Mouse (Mus musculus) c-Kit-positive CD71-positive TER-119-positive erythroid progenitor cells, embryonic 14.5 days (primary cell): ENCODE measurements around the gene Kctd13.
"Not testable (repeated sequence)": the region's sequence is repeated elsewhere in the genome, so short reads cannot be mapped to it uniquely, and the experiment has no call there.

Source experiments
- DNase-seq: peaks from one replicate; pipeline ENCODE4 v3.0.0-alpha.2; 2013; ENCODE audit warnings: low spot score

The Kctd13 gene

DNA sequence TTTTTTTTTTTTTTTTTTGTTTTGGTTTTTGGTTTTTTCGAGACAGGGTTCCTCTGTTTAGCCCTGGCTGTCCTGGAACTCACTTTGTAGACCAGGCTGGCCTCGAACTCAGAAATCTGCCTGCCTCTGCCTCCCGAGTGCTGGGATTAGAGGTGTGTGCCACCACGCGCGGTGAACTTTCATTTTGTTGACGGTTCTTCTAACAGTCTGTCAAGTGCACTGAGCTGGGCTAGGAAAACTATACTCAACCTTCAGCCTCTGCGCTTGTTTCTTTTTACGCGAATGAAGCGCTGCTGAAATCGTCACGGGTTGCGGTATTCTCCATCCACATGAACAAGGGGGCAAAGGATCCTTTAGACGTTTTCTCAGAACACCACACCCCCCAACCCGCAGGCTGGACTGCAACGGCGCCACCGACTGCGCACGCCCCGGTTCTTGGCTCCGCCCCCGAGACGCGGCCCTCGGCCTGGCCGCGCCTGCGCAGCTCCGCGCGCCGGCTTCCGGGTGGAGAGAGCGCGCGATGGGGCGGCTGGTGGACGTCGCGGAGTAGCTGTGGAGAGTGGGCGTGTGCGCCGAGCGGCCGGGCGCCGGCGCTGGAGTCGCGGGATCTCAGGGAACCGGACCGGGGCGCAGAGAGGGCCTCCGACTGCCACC lies at the start of gene Kctd13:
TSS of gene Kctd13 (plus strand) at position 496 of the 654 bp plus-strand sequence.
- peak; percentile 86 for DNase-seq

DNA sequence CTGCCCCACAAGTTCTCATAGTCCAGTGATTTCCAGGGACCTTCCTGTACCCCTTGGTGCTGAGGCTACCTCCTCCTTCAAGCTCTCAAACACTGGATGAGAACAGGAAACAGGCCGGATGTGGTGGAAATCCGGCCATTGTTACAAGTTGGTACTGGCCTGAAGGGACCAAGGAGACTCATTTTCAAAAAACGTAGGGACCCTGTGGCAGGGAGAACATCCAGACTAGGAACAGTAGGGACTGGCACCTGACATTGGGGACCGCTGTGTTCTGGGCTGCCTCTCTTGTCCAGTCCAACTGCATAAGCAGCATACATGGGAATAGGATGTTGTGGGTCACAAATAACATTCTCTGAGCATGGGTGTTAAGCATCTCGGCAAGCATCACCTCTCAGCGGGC lies 47.6 kb upstream of the Kctd13 start:
- no peak for DNase-seq

DNA sequence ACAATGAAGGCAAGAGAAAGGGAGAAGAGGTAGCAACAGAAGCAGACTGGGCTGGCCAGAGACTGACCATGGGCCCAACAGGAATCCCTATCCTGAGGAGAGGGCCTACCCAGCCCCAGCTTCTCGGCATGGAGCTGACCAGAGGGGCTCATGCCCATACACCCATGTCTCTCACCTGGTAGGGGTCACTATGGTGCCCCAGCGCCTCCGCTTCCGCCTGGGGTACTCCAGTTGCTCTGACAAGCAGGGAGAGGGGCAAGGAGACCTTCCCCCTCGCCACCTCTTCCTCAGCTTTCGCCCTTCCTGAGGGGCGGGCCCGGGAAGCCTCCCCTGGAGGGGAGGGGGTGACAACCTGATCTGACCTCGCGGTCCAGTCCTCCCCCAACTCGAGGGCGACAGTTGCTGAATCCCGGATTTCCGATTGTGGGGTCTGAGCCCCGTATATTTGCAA lies 44.9 kb upstream of the Kctd13 start:
- DNase-seq = no peak

DNA sequence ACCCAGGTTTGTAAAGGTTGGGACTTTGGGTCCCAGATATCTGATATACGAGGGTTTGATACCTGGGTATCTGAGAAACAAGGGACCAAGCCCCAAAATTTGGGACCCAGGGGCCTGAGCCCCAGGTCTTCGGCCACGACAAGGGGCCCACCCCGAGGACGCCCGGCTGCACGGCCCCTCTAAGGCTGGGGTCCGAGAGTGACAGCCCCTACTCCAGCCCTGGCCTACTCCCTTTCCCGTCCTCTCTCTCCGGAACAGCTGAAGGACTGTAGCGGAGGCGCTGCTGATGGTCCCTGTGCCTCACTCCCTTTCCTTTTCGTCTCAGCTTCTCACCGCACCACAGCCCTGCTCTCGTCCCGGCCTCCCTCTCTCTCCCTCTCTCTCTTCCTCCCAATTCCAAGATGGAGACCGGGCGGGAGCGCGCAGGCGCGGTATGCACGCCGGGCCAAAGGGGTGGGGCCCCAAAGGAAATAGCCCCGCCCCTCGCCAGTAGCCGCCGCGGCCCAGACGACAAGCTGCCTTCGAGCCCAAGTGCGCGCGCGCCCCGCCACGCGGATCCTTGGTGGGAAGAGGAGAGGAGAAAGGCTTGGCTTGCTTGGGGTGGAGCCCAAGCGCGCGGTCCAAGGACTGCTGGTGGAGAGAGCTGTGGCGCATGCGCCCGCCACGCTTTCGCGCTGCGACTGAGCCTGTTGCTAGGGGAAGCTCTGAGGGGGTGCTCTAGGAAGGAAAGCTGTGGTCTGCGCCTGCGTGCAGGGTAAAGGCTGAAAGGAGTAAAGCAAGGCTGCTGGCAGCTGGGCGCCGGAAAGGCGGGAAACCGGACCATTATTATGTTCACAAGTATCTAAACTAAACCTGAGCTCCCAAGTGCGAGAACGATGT lies 44.2 kb upstream of the Kctd13 start, which contains the start of gene Taok2:
TSS of gene Taok2 (minus strand) at position 418 of the 879 bp plus-strand sequence.
- peak; percentile 94 for DNase-seq

DNA sequence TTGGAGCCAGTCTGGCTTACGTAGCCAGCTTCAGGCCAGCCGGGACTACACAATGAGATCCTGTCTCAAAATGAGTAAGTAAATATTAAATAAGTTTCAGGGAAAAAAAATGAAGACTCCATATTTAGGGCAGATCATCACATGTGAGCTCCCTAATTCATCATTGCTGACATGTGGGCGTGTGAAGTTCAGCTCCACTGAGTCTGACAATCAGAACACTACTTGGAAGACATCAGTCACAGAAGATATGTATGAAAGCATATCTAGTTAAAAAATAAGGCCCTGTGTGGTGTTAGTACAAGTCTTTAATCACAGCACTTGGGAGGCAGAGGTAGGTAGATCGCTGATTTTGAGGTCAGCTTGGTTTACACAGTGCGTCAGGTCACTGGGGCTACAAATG lies 41.4 kb upstream of the Kctd13 start:
- DNase-seq = no peak

DNA sequence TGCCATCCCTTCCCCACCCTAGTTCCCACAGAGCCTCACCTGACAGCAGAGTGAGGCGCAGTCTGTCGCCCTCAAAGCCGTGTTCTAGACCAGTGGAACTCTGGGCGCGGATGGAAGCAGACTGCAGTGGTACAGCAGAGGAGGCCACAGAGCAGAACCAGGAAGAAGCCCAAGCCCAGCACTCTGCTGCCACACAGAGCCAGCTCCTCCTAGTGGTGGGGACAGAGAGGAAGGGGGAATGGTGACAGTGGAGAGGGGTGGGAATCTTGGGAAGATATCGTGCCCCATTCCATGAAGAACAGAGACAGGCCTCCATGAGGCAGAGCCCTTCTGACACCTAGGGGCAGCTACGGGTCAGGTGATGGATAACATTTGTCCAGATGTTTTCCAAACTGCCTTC lies 39.8 kb upstream of the Kctd13 start:
- DNase-seq = no peak

DNA sequence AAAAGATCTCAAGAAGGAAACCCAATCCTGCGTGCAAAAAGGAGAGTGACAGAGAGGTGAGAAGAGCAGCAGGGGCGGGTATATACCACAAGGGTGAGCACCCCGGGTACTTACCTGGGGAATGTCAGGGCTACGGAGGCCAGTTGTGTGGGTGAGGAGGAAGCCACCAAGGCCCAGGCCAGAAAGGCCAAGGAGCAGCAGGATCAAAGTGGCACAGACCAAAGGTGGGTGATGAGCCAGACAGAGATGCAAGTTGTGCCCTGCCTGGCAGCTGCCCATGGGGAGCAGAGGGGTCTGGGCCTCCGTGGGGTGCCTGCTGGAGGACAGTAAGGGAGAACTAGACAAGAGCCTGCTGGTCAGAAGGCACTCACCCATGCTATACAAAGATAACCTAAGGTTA lies 31.8 kb upstream of the Kctd13 start:
- DNase-seq = no peak

DNA sequence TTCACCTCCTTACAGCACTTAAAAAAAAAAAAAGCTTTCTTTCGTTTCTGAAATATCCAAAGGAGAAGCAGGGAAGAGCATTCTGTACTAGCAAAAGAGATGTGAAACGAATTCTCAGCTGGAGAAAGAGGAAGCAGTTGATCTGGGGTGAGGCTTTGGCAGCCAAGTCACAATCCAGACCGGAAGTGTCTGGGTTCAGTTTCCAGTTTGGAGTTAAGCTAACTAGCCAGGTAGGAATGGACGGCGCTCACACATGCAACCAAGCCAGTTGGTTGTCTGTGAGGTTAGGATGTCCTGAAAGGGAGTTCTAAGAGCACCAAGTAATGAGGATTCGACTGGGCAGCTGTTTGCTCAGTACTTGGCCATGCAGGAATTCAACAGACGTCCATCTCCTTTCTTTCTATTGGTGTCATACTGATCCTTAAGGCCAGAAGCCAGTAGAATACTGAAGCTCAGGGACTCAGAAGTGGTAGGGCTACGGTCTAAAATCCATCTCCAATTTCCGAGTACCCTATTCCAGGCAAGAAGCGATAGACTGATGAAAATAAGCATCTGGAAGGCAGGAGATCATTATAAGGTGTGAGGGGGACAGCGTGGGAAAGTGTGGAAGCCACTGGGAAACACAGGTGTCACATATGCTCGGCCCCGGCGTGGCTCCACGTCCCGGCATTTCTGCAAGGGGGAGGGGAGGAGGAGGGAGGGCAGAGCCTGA lies 31.1 kb upstream of the Kctd13 start:
- peak; percentile 45 for DNase-seq

DNA sequence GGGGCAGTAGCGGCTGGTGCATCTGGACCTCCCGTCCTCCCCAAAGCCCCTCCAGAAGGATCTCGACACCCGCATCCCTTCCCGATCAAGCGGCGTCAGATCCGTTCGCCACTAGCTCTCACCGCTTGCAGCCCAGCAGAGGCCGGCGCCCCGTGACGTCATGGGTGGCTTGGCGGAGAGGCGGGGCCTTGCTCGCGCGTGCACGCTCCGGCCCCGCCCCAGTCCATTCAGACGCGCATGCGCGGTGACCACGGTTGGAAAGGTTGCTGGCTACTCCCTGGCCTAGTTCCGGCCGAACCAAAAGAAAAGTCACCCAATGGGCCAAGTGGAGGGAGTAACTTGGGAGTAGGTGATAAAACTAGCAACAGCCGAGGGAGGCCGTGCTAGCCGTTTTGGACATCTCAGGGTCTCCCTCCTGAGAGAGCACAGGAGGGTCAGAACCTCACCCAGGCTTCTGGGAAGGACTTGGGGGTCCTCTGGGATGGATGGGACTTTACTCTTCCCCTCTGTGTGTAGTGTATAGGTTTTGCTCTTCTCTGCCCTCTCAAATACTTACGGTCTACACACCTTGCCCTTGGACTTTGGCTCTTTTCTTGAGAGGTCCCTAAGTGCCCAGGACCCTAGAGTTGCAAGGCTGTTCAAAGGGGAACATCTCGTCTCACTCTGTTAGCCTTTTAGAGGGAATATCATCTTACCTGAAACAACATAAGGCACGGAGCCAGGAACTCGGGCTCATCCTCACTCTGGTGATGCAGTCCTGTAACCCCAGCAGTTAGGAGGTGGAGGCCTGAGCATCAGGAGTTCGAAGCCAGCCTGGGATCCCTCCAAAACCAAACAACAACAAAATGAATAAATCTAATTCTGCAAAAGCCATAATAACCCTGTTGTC lies 30.3 kb upstream of the Kctd13 start:
- peak; percentile 91 for DNase-seq

DNA sequence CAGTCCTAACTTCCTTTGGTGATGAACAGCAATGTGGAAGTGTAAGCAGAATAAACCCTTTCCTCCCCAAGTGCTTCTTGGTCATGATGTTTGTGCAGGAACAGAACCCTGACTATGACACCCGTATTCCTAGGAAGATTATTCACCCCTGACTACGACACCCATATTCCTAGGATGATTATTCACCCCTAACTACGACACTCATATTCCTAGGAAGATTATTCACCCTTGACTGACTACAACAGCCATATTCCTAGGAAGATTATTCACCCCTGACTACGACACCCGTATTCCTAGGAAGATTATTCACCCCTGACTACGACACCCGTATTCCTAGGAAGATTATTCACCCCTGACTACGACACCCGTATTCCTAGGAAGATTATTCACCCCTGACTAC lies 28.9 kb upstream of the Kctd13 start:
- not testable (repeated sequence) for DNase-seq

DNA sequence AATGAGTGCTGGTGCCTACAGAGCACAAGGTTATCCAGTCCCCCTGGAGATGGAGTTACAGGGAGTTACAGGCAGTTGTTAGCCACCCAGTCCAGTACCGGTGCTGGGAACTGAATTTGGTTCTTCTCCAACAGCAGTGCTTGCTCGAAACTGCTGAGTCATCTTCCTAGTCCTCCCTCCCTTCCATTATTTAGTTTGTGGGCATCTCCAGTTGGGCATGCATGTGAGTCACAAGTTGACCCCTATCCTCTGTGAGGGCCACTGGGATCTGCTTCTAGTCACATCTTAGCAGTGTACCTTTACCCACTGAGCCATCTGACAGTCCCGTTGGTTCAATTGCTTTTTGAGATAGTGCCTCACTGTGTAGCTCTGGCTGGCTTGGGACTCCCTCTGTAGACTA lies 23.1 kb upstream of the Kctd13 start:
- DNase-seq = no peak

DNA sequence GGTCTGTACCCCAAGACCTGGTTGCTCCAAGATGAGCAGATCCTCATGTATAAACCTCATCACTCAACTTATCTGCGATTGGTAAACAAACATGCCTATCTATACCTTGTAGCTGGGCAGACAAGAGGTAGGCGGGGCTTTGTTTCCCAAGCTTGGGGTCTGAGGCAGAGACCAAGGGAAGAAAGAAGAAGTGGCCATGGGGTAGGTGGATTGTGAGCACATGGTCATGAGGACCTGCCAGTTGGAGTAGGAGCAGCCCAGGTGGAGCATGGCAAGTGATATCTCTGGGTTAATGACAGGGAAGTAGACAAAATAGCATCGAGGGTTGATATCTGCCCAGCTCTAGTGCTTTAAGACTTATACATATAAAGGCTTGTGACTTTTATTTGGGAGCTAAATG lies 13.8 kb upstream of the Kctd13 start:
- DNase-seq = no peak

DNA sequence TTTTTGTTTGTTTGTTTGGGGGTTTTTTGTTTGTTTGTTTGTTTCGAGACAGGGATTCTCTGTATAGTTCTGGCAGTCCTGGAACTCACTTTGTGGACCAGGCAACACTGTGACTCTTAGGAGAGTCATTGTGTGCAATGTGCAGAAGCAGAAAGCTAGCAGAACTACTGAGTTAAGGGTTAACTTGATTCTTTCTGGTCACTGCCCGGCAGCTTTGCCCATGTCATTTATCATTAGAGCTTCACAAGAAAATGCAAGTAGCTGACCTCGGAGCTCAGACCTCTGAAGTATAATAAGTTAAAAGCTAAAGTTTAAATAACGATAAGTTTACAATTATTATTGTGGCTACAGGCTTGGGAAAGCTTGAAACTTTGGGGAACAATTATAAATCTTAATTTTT lies 10.3 kb upstream of the Kctd13 start:
- not testable (repeated sequence) for DNase-seq

DNA sequence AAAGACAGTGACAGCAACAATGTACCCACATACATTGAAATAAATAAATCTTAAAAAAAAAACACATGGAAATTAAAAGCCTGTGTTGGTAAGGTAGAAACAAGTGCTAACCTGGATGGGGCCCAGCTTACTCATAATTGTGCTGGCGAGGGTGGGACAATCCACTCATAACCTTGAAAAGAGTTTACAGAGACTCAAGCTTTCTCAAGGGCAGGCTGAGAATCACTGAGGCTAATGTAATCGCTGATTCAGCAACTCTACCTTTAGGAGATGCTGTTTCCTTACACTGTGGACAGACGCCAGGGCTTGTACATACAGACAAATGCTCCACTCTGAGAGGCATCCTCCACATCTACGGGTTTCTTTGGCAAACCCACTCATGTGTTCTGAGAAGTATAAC lies 8.7 kb upstream of the Kctd13 start:
- DNase-seq = no peak

DNA sequence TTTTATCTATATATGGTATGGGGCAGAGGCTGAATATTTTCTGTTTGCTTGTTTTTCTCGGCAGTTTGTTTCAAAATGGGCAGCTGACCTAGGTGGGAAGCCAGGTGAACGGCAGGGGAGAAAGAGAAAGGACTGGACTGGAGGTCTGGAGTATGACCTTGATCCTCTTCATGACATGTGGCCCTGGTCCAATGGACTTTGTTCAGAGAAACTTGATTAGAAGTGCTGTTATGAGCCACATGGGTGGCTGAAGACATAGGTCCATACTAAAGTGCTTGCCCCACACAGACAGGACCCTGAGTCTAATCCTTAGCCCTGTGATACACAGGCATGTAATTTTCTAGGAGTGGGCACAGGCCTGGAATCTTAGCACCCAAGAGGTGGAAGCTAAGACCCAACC lies 7.1 kb upstream of the Kctd13 start:
- DNase-seq = no peak

DNA sequence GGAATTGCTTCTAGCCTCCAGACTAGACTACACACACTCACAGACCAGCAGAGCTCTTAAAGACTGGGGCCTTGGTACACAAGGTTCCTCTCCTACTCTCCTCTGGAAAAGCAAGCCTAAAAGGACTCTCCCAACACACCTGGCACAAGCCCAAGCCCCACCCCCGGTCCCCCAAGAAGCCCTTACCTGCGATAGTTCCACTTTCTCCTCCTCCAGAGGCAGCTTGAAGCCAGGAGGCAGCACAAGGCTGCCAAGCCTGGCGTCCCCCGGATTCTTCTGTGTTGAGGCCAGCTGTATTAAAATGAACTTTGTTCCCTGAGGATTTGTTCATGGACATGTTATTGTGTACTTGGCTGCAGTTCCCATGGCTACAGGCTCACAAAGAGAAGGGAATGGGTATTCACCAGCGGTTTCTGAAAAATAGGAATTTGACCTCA lies 6.0 kb upstream of the Kctd13 start, which contains the start of gene Tmem219:
TSS of gene Tmem219 (minus strand) at position 294 of the 437 bp plus-strand sequence.
- no peak for DNase-seq

DNA sequence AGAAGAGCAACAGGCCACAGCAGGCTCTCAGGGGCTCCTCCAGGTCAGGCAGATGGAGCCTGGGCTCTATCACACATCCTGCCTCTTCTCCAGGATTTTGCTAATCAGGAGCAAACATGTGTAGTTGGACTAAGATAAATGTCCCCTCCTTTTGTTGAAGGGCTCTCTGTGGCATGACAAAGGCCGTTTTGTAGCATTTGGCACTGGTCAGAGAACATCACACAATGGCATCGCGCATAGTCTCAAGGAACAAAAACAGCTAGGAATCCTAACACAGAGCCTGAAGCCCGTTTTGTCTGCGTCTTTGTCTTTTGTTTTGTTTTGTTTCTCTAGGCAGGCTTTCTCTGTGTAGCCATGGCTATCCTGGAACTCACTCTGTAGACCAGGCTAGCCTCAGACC lies 4.7 kb upstream of the Kctd13 start:
- DNase-seq = no peak

DNA sequence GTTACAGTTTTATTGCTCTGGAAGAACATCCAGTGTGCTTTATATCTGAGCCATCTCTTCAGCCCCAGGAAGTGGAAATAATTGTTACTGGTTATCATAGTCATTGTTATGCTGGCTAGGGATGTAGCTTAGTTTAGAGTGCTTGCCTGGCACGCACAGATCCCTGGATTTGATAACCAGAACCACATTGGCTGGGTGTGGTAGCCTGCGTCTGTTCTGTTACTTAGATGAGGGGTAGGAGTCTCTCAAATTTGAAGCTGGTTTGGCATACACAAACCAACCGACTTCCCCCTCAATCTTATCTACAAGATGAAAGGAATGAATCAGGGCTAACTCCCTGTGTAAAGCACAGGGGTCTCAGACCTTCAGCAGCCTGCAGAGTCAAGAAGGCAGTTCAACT lies 2.4 kb upstream of the Kctd13 start:
- DNase-seq = no peak

DNA sequence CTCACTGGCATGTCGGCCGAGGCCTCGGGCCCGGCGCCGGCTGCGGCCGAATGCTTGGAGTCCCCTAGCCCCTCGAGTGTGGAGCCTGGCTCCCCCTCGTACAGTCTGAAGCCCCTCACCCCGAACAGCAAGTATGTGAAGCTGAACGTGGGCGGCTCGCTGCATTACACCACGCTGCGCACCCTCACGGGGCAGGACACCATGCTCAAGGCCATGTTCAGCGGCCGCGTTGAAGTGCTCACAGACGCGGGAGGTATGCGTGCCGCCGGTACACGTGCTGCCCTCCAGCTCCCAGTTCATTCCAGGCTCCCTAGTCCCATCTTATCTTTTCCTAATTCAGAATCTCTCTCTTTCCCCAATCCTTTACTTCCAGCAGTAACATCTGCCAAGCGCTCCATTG lies 367 bp downstream of the Kctd13 start:
- DNase-seq = no peak

DNA sequence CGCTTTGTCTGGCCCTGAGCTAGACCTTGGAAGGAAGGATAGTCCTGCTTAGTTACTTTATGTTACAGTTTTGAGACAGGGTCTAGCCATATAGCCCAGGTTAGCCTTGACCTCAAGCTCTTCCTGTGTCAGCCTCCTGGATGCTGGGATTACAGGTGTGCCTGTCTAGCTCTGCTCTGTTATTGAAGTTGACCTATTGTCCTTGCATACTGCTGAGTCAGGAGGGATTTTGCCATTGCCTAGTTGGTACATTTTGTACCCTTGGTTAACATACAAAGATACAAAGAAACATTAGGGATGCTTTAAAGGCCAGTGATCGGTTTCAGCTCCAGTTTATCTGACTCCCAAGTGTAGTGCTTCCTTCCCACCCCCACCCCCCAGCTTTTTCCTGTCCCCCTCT lies 4.0 kb downstream of the Kctd13 start:
- DNase-seq = no peak

DNA sequence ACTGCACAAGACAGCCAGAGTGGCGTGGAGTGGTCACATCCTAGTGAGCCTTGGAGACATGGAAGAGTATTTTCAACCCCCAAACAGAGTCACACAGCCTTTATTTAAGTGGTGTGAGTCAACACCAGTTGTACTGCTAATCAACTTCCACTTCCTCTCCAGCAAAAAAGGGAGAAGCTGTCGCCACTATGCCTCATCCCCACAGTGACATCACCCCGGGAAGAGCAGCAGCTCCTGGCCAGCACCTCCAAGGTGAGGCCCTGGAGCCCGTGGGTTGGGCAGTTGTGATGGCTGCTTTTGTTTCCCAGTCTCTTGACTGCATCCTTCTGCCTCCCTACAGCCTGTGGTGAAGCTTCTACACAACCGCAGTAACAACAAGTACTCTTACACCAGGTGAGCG lies 12.5 kb downstream of the Kctd13 start:
- DNase-seq = no peak

DNA sequence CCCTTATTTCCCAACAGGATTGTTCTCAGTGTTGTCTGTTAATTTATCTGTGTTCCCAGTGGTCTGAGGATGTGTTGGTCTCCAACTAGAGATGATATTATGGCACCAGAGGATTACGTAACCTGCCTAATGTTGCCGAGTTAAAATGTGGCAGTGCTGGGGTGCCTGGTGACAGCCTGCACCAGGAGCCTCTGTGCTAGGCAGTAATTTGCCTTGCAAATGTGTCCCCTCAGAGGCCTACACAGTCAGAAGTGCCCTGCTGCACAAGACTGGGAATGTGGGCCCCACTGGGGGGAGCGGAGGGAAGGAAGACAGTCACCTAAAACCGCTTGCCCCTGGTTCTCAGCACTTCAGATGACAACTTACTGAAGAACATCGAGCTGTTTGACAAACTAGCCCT lies 13.1 kb downstream of the Kctd13 start:
- DNase-seq = no peak
